Mouse (Mus musculus) layer of hippocampus, postnatal 14 days (tissue): ENCODE measurements around the gene Elavl3. TPM values are rescaled to one million over a fixed set of nuclear protein-coding genes. Genes with fewer than 3 reads are reported as not detected.
"Not testable (repeated sequence)": the region's sequence is repeated elsewhere in the genome, so short reads cannot be mapped to it uniquely, and the experiment has no call there.

Source experiments
- DNase-seq, 2 experiments: peaks; one replicate each; pipeline ENCODE4 v3.0.0; 2021 to 2022; ENCODE audit warnings: low spot score in 2 of 2, mixed read lengths in 1 of 2
- long read RNA-seq, 2 experiments: library from polyadenylated mRNA; stranded (forward); transcript quantifications; one replicate each; pipeline ENCODE4 v2.0.0; 2021
- total RNA-seq, 2 experiments: library from RNA; stranded (reverse); gene quantifications; 2 replicates each; pipeline ENCODE4 v1.2.3; 2021

Elavl3 gene
- total RNA-seq, result 100 to 1,000 TPM; 176 to 178 TPM
- long read RNA-seq, experiment 1, full-length matches to known transcripts, result 2 of 46 reads
- long read RNA-seq, experiment 1, partial matches to known transcripts, result 7 of 46 reads
- long read RNA-seq, experiment 1, other reads (novel, unspliced or antisense), result 37 of 46 reads
- long read RNA-seq, experiment 2, full-length matches to known transcripts, result 3 of 63 reads
- long read RNA-seq, experiment 2, partial matches to known transcripts, result 6 of 63 reads
- long read RNA-seq, experiment 2, other reads (novel, unspliced or antisense), result 54 of 63 reads

- peak; percentile 81 to 89 for DNase-seq
Observed at GRCm38 (mm10) chr9:22051958-22052254, at the start of gene Elavl3. Elavl3 (minus strand) TSS chr9:22052023.

GRCm38 (mm10) chr9:22099922-22100321, 48.1 kb upstream of the Elavl3 start:
- DNase-seq, result no peak

DNA sequence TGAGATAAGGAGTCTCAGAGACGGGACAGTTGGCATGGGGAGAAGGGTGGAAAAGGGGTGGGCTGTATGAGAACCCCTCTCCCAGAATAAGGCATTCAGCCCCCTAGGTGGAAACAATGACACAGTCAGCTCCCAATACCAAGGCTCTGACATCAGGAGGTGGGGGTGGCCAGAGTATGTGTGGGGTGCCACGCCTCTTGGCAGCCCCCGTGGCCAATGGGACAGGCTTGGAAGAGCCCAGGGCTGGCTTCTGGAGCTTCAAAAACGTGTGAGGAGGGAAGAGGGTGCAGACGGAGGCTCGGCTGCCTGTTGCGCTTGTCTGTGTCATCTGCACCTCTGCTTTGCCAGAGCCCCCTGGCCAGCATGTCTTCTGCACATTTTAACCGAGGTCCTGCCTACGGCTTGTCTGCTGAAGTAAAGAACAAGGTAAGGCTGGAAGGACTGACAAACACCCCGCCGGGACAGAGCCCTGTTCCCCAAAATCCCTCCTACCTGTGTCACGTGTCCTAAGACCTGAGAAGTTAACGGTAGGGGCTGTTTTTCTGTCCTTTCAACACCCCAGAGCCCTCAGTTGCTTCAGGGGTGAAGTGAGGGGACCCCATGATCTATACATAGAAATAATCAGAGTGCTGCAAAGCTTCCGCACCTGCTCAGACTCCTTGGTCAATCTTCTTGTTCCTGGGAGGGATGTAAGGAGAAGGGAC, 47.3 kb upstream of the Elavl3 start, which contains the start of gene Cnn1:
TSS of gene Cnn1 (plus strand) at position 224 of the 704 bp plus-strand sequence.
- DNase-seq, result no peak

DNA sequence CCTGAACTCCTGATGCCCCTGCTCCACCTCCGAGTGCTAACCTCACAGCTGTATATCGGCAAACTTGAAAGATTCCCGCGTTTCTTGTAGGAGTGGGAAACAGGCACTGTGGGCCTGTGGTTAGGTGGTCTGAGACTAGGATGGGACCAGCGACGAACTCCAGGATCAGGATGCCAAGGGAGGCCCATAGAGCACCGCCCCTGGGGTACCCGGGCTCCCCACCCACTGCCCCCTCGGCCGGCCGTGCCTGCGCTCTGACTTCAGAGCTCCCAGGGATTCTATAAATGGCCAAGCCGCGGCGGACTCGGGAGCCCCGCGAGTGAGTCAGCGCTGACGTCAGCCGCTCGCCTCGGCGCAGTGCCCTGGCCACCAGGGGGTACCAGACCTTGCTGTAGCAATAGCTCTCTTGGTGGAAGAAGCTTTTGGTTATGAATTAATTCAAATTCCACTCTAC, 44.1 kb upstream of the Elavl3 start:
- DNase-seq, result peak; percentile 55 to 66

GRCm38 (mm10) chr9:22092746-22093145, 40.9 kb upstream of the Elavl3 start:
- no peak for DNase-seq

- DNase-seq, result no peak
Observed at GRCm38 (mm10) chr9:22089986-22090385, 38.2 kb upstream of the Elavl3 start.

GRCm38 (mm10) chr9:22089281-22089680, 37.5 kb upstream of the Elavl3 start:
- DNase-seq, result no peak

DNA sequence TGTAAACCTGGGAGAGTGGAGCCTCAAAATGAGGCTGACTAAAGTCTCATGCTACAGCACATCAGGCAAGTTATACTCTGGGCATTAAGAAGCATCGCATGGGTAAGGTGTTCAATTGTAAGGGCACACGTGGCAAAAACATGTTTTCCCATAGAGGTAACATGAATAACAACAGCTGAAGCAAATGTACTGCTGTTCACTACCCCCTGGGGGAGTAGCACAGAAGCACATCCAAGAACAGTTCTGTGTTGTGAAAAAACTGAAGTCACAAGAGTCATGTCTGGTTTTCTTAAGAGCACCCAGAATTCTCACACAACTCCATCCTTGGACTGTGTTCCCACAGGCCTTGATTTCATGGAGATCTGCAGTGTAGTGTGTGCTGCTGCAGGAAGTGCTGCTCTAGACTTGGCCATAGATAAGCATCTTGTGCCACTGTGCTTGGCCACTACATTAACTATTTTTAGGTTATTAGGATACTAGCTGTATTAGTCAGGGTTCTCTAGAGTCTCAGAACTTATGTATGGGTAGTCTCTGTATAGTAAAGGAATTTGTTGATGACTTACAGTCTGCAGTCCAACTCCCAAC, 35.3 kb upstream of the Elavl3 start:
- DNase-seq, result no peak

- DNase-seq, result no peak
Observed at GRCm38 (mm10) chr9:22086012-22086411, 34.2 kb upstream of the Elavl3 start.

DNA sequence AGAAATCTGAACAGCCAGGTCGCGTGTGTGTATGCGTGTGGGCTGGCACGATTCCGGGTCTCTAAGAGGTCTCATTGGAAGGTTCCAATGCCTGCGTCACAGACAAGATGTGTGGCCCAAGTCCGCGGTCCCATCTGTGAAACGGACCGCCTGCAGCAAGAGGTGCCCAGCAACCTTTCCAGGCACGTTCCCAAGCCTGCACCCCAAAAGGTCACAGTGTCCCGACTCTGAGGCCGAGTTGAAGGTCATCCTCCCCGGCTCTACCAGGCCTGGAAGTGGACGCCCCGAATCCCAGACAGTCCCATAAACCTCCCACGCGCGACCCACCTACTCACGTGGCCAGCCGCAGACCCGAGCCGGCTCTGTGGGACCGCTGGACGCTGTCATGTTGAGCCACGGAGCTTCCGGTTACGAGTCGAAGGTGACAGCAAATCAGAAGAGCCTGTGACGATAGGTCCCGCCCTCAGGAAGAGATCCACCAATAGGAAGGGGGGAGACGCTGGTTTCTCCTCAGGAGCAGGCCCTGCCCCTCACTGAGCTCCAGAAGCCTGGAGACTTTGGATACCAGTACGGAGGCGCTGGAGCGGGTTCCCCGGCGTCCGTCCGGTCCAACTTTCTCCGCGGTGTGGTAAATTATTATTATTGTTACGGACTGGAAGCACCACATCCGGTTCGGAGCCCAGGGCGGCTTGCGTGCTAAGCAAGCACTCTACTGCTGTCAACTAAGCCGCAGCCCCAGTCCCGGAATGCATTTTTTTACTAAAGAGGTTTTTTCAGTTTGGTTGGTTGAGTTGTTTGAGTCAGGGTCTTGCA, 33.4 kb upstream of the Elavl3 start, which contains the start of gene Ecsit:
TSS of gene Ecsit (minus strand) at position 417 of the 813 bp plus-strand sequence.
- peak; percentile 93 to 98 for DNase-seq

GRCm38 (mm10) chr9:22084667-22085021, 32.8 kb upstream of the Elavl3 start:
- DNase-seq, result no peak

- DNase-seq, result no peak
Observed at GRCm38 (mm10) chr9:22076223-22076622, 24.4 kb upstream of the Elavl3 start.

- DNase-seq, result not testable (repeated sequence)
Observed at GRCm38 (mm10) chr9:22075778-22076177, 24.0 kb upstream of the Elavl3 start.

GRCm38 (mm10) chr9:22072276-22072675, 20.5 kb upstream of the Elavl3 start:
- DNase-seq, result no peak

GRCm38 (mm10) chr9:22070791-22071573, 19.2 kb upstream of the Elavl3 start, which contains the start of the genes Gm49318 and Zfp653:
Gm49318 (minus strand) TSS chr9:22071259.
Zfp653 (minus strand) TSS chr9:22071376.
- DNase-seq, result peak; percentile 97 to 98

- no peak for DNase-seq
Observed at GRCm38 (mm10) chr9:22069881-22070553, 18.2 kb upstream of the Elavl3 start.

DNA sequence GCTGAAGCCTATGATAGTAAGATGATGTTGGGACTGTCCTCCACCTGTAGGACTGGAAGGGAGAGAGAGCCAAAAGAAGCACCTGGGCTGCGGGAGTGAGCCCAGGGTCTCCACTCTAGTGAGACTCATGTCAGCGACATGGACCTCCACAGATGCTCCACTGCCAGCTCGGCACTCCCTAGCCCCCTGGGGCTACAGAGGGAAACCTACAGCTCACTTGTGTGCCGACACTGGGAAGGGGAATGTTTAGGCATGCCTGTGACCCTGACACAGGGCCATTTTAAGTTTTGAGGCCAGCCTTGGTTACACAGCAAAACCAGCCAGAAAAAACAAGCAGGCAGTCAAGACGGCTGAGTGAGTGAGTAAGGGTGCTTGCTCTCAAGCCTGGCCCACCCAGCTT, 15.4 kb upstream of the Elavl3 start:
- no peak for DNase-seq

DNA sequence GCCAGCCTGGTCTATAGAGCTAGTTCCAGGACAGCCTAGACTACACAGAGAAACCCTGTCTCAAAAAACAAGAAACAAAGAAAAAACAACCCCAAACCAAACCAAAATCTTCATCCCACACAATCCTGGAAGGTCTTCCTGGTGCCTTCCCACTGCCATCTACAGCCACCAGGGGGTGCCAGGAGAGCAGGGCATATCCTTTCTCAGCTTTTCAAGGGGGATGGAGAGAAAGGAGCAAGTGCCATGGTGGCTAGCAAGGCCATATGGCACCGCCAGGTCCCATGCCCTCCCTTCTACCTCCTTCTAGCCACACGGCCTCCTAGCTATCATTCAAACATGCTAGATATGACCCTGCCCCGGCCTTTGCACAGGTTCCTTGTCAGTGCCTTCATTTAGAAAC, 14.6 kb upstream of the Elavl3 start:
- DNase-seq, result no peak

DNA sequence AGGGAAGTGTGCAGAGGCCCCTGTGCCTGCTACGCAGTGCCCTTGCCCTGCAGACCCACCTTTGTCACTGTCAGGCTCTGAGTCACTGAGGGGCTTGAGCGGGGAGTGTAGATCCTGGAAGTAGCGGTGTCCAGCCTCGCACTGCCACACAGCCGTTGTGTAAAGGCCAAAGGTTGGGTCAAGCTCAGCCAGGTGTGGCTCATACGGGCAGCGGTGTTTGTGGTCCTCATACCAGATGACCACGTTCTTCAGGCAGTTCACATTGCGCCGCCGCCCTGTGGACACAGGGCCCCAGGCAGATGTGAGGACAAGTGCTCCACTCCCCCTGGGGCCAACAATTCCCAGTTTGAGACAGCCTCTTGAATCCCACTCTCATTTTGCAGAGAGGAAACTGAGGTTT, 13.8 kb upstream of the Elavl3 start:
- no peak for DNase-seq

- DNase-seq, result no peak
Observed at GRCm38 (mm10) chr9:22064341-22064740, 12.5 kb upstream of the Elavl3 start.
